Mouse (Mus musculus) B cell, adult 2 months (primary cell): ENCODE results near the gene Osbpl8.
A peak's percentile ranks its signal among the peaks of the same experiment; 100 is the strongest.

Source experiments
- DNase-seq, 2 experiments: peaks; one replicate each; pipeline ENCODE4 v3.0.0; 2022

The Osbpl8 gene

GRCm38 (mm10) chr10:111237434-111237833, 72.9 kb downstream of the Osbpl8 start:
- DNase-seq = no peak

GRCm38 (mm10) chr10:111242677-111243076, 78.1 kb downstream of the Osbpl8 start:
- DNase-seq = no peak

- no peak for DNase-seq
These were observed 83.1 kb downstream of the Osbpl8 start for GRCm38 (mm10) chr10:111247609-111248008.

- no peak for DNase-seq
These were observed 83.6 kb downstream of the Osbpl8 start for GRCm38 (mm10) chr10:111248177-111248576.

- no peak for DNase-seq
These were observed 85.6 kb downstream of the Osbpl8 start for GRCm38 (mm10) chr10:111250192-111250591.

GRCm38 (mm10) chr10:111251666-111252065, 87.1 kb downstream of the Osbpl8 start:
- no peak for DNase-seq

- no peak for DNase-seq
These were observed 90.7 kb downstream of the Osbpl8 start for GRCm38 (mm10) chr10:111255228-111255627.

GRCm38 (mm10) chr10:111256156-111256555, 91.6 kb downstream of the Osbpl8 start:
- DNase-seq = no peak

GRCm38 (mm10) chr10:111257358-111257757, 92.8 kb downstream of the Osbpl8 start:
- no peak for DNase-seq

- no peak for DNase-seq
These were observed 93.7 kb downstream of the Osbpl8 start for GRCm38 (mm10) chr10:111258256-111258655.

- no peak for DNase-seq
These were observed 107.1 kb downstream of the Osbpl8 start for GRCm38 (mm10) chr10:111271687-111272086.

GRCm38 (mm10) chr10:111272905-111273304, 108.4 kb downstream of the Osbpl8 start:
- no peak for DNase-seq

GRCm38 (mm10) chr10:111273463-111274088, 109.0 kb downstream of the Osbpl8 start:
- DNase-seq = no peak

- no peak for DNase-seq
These were observed 111.3 kb downstream of the Osbpl8 start for GRCm38 (mm10) chr10:111275822-111276221.

- DNase-seq = no peak
These were observed 133.1 kb downstream of the Osbpl8 start for GRCm38 (mm10) chr10:111297631-111298030.

- DNase-seq = peak; percentile 95
These were observed 133.9 kb downstream of the Osbpl8 start, which contains the start of gene Bbs10 for GRCm38 (mm10) chr10:111298140-111299098. TSS of gene Bbs10 (plus strand) at chr10:111298679.

- no peak for DNase-seq
These were observed 135.0 kb downstream of the Osbpl8 start for GRCm38 (mm10) chr10:111299591-111299990.

- DNase-seq = no peak
These were observed 136.5 kb downstream of the Osbpl8 start for GRCm38 (mm10) chr10:111301041-111301440.

GRCm38 (mm10) chr10:111302486-111302885, 137.9 kb downstream of the Osbpl8 start:
- DNase-seq = no peak

- DNase-seq = no peak
These were observed 144.4 kb downstream of the Osbpl8 start for GRCm38 (mm10) chr10:111308850-111309501.

GRCm38 (mm10) chr10:111313282-111313681, 148.7 kb downstream of the Osbpl8 start:
- DNase-seq = no peak

GRCm38 (mm10) chr10:111314636-111315395, 150.3 kb downstream of the Osbpl8 start:
- no peak for DNase-seq

GRCm38 (mm10) chr10:111315940-111316339, 151.4 kb downstream of the Osbpl8 start:
- DNase-seq = no peak
